Comparison of ENCODE assay signal across 8 mouse cellular contexts in the genomic region with DNA sequence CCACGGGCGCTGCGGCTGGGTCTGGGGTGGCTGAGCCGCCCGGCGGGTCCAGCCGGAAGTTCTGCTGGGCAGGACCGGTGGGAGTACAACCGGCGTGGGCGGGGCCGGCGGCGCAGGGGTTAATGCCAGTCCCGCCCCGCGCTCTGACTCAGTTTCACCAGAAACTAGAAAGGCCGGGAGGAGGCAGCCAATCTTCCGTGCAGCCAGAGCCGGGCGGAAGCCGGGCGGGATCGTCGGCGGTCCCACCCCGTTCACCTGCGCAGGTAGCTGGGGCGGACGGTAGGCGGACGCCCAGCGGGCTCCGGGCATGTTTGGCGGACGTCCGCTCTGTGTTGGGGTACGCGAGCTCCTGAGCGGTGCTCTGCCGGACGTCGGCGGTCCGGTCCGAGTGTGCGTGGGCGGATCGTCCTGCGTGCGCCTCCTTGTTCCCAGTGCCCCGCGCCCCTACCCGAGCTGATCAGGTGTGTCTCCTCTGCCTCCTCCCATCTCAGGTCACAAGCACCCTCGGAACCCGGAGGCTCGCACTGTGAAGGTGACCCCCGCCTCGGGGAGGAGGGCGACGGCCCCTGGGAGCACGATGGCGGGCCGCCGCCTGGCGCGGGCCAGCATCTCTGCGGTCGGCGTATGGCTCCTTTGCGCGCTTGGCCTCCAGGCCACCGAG. TPM values are rescaled to one million over a fixed set of nuclear protein-coding genes. Genes with fewer than 3 reads are reported as not detected.
DNase-seq lines count a peak whose midpoint lies in the region; ATAC-seq and TF ChIP-seq lines count a peak whose summit lies in the region.

Spint1 (plus strand) TSS at position 153 of the 661 bp plus-strand sequence.

- H3K4me1 ChIP-seq in heart, embryonic 14.5 days (ENCODE audit: control insufficient read depth in 2 of 2, insufficient read depth in 2 of 2, low read length in 2 of 2) = peaks cover 0 to 11% of the 10 kb centered on the region in 2 experiments; a peak in 3 of 4 replicates
- peaks cover 5% of the 10 kb centered on the region; the same call in 1 of the 2 replicates for H3K4me1 ChIP-seq in hindbrain, postnatal 0 days (ENCODE audit: insufficient read depth, low read length)
- H3K4me1 ChIP-seq in liver, embryonic 14.5 days (replicated peaks; ENCODE audit: control insufficient read depth in 2 of 2, insufficient read depth in 2 of 2, low read length in 1 of 2) = no peaks in the 10 kb centered on the region
- 0 out of 2 replicates have a peak, but pooled peaks cover 5% of the 10 kb centered on the region for H3K4me1 ChIP-seq in neural tube, embryonic 14.5 days (ENCODE audit: control insufficient read depth, insufficient read depth, low read length)

- peak within 1 kb of the TSS; percentile 46 to 53 for H3K4me3 ChIP-seq in heart, embryonic 14.5 days (ENCODE audit: control insufficient read depth in 1 of 2, insufficient read depth in 1 of 2, low read depth in 1 of 2, low read length in 2 of 2)
- peak within 1 kb of the TSS; percentile 38 for H3K4me3 ChIP-seq in hindbrain, postnatal 0 days (ENCODE audit: low read length)
- H3K4me3 ChIP-seq in liver, embryonic 14.5 days (ENCODE audit: insufficient read depth in 1 of 2, low read depth in 2 of 2, low read length in 2 of 2) = peak within 1 kb of the TSS; percentile 2 to 41; a peak in 3 of 4 replicates
- H3K4me3 ChIP-seq in neural tube, embryonic 14.5 days (ENCODE audit: low read depth, low read length) = peak within 1 kb of the TSS; percentile 34

- no peak for DNase-seq in heart, postnatal 25 days (ENCODE audit: low spot score)
- DNase-seq in embryo, embryonic 10.5 days (ENCODE audit: low spot score) = peak; percentile 9
- no peak for DNase-seq in hindbrain, postnatal 0 days (ENCODE audit: low spot score)
- no peak for DNase-seq in liver, embryonic 14.5 days (ENCODE audit: low read depth in 3 of 3, low spot score in 3 of 3)
- no peak for DNase-seq in right cerebral cortex, postnatal 10 days (ENCODE audit: low spot score in 2 of 2)
- no peak for DNase-seq in gastrocnemius, postnatal 25 days

- intact Hi-C loops in heart, postnatal 25 days (cut with DNase I) = no loop called here

- peaks cover 67% of the 10 kb centered on the region for H3K27me3 ChIP-seq in heart, embryonic 14.5 days (ENCODE audit: control insufficient read depth, insufficient read depth, low read length)
- peaks cover 44% of the 10 kb centered on the region for H3K27me3 ChIP-seq in hindbrain, postnatal 0 days (ENCODE audit: insufficient read depth, low read length)
- peaks cover 42% of the 10 kb centered on the region for H3K27me3 ChIP-seq in liver, embryonic 14.5 days (ENCODE audit: control insufficient read depth, insufficient read depth, low read length)
- H3K27me3 ChIP-seq in neural tube, embryonic 14.5 days (ENCODE audit: control insufficient read depth, insufficient read depth, low read length) = peaks cover 45% of the 10 kb centered on the region

- no peak for TF ChIP-seq CTCF in hindbrain, postnatal 0 days (IDR thresholded peaks at IDR 0.05; ENCODE audit: low read depth)
- no peak for TF ChIP-seq CTCF in liver, embryonic 14.5 days (IDR thresholded peaks at IDR 0.05; ENCODE audit: low read depth)

- H3K9me3 ChIP-seq in heart, embryonic 14.5 days (ENCODE audit: control insufficient read depth, low read length) = no peaks in the 10 kb centered on the region
- no peaks in the 10 kb centered on the region for H3K9me3 ChIP-seq in hindbrain, postnatal 0 days (ENCODE audit: low read length)
- H3K9me3 ChIP-seq in liver, embryonic 14.5 days (ENCODE audit: control insufficient read depth, low read length) = no peaks in the 10 kb centered on the region
- H3K9me3 ChIP-seq in neural tube, embryonic 14.5 days (ENCODE audit: control insufficient read depth, low read length) = no peaks in the 10 kb centered on the region

- H3K4me2 ChIP-seq in heart, embryonic 14.5 days (ENCODE audit: low read length) = peak within 1 kb of the TSS; percentile 90
- H3K4me2 ChIP-seq in hindbrain, postnatal 0 days (ENCODE audit: low read depth, low read length) = peak within 1 kb of the TSS; percentile 59
- H3K4me2 ChIP-seq in liver, embryonic 14.5 days (ENCODE audit: low read depth) = peak within 1 kb of the TSS; percentile 55
- peak within 1 kb of the TSS; percentile 54 for H3K4me2 ChIP-seq in neural tube, embryonic 14.5 days (ENCODE audit: low read depth, low read length)

- TF ChIP-seq EP300 in liver, embryonic 14.5 days (IDR thresholded peaks at IDR 0.05; ENCODE audit: low read depth) = no peak

- H3K36me3 ChIP-seq in heart, embryonic 14.5 days (ENCODE audit: control insufficient read depth, insufficient read depth, low read length) = no peaks in the 10 kb centered on the region
- no peaks in the 10 kb centered on the region for H3K36me3 ChIP-seq in hindbrain, postnatal 0 days (ENCODE audit: insufficient read depth, low read length)
- no peaks in the 10 kb centered on the region for H3K36me3 ChIP-seq in liver, embryonic 14.5 days (replicated peaks; ENCODE audit: control insufficient read depth, insufficient read depth, low read depth)
- no peaks in the 10 kb centered on the region for H3K36me3 ChIP-seq in neural tube, embryonic 14.5 days (ENCODE audit: control insufficient read depth, insufficient read depth, low read length)

- WGBS in heart, embryonic 14.5 days = under 1% methylated on average over 72 of the region's 73 CpGs
- WGBS in hindbrain, postnatal 0 days = under 1% methylated on average over 72 of the region's 73 CpGs
- 3% methylated on average over 70 of the region's 73 CpGs for WGBS in liver, embryonic 14.5 days (ENCODE audit: insufficient replicate concordance)
- under 1% methylated on average over 69 of the region's 73 CpGs for WGBS in neural tube, embryonic 14.5 days

- no peak for ATAC-seq in heart, embryonic 14.5 days (ENCODE audit: insufficient number of reproducible peaks, insufficient read depth, low FRiP score, low read depth)
- peak; percentile 44; the same call in 1 of the 2 replicates for ATAC-seq in hindbrain, postnatal 0 days
- no peak for ATAC-seq in liver, embryonic 14.5 days (ENCODE audit: insufficient read depth)
- no peak for ATAC-seq in neural tube, embryonic 14.5 days (ENCODE audit: low read depth)

- no peak within 1 kb of the TSS for H3K27ac ChIP-seq in heart, embryonic 14.5 days (replicated peaks in 1 of 2; ENCODE audit: control insufficient read depth in 1 of 2, insufficient read depth in 1 of 2, low read depth in 2 of 2, low read length in 2 of 2)
- H3K27ac ChIP-seq in hindbrain, postnatal 0 days = no peak within 1 kb of the TSS
- H3K27ac ChIP-seq in liver, embryonic 14.5 days = no peak within 1 kb of the TSS
- H3K27ac ChIP-seq in neural tube, embryonic 14.5 days (ENCODE audit: low read depth, low read length) = no peak within 1 kb of the TSS

- peak within 1 kb of the TSS; percentile 31; the same call in 1 of the 2 replicates for H3K9ac ChIP-seq in heart, embryonic 14.5 days (ENCODE audit: low read length)
- no peak within 1 kb of the TSS for H3K9ac ChIP-seq in hindbrain, postnatal 0 days (replicated peaks; ENCODE audit: low read length)
- H3K9ac ChIP-seq in liver, embryonic 14.5 days (replicated peaks) = no peak within 1 kb of the TSS
- no peak within 1 kb of the TSS for H3K9ac ChIP-seq in neural tube, embryonic 14.5 days (replicated peaks; ENCODE audit: low read depth, low read length)

RNA-seq across cellular contexts. Expression of gene Spint1, which starts in this region (rescaled TPM):
- 0.20 and 0.38 TPM in 2 replicates for polyA plus RNA-seq in heart, embryonic 14.5 days (2014; fragmentation: Nextera tagmentation; extraction: Ambion mirVana)
- not detected for total RNA-seq in heart, postnatal 25 days (2021)
- total RNA-seq in hindbrain, postnatal 0 days (2014; rRNA removed) = 3.0 and 3.7 TPM in 2 replicates
- polyA plus RNA-seq in hindbrain, postnatal 0 days (2015; fragmentation: Nextera tagmentation; extraction: Ambion mirVana) = 1.1 and 1.2 TPM in 2 replicates
- 0.11 and 0.27 TPM in 2 replicates for polyA plus RNA-seq in liver, embryonic 14.5 days (2012; rRNA removed)
- 0.11 and 0.13 TPM in 2 replicates for polyA plus RNA-seq in liver, embryonic 14.5 days (2014; fragmentation: Nextera tagmentation; extraction: Ambion mirVana)
- 0.61 and 0.68 TPM in 2 replicates for polyA plus RNA-seq in neural tube, embryonic 14.5 days (2014; fragmentation: Nextera tagmentation; extraction: Ambion mirVana)
- under 1 TPM in 1 of 2 experiments, not detected in 1; 0.10 TPM for total RNA-seq in gastrocnemius, postnatal 25 days (2021)
